In the genomic region with DNA sequence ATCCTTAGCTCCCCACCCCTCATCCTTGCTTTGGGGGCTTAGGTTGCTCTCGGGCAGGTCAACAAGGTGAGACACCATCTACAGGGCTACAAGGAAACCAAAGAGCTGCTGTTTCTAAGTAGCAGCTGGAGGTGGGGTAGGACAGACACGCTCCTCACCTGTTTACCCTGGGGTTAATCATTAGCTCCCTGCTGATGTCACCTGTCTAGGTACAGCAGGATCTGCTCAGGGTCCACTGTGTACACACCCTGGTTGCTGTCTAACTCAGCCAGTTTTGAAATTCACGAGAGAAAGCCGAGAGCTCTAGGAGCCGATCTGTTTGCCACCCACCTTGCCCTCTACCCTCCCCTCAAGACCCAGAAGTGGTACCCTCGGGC, we compare ENCODE assay signal across 15 mouse cellular contexts. TPM values are rescaled to one million over a fixed set of nuclear protein-coding genes. Genes with fewer than 3 reads are reported as not detected.
A peak's percentile ranks its signal among the peaks of the same experiment; 100 is the strongest.
DNase-seq lines count a peak whose midpoint lies in the region; ATAC-seq lines count a peak whose summit lies in the region.
"Had no signal": no experiment of that assay in that cellular context is flagged by ENCODE, and none has a peak within 500 bp of the region (broad histone marks: within the 10 kb centered on the region; RNA-seq: fewer than 3 reads in every experiment).

No protein-coding gene starts in this region.

- H3K27ac ChIP-seq in midbrain, embryonic 11.5 days (ENCODE audit: low read depth, low read length) = no peak overlapping the region
- H3K27ac ChIP-seq in midbrain, embryonic 16.5 days (ENCODE audit: low read length) = no peak overlapping the region
- no peak overlapping the region for H3K27ac ChIP-seq in kidney, embryonic 14.5 days (ENCODE audit: low read depth, low read length)
- peak overlapping the region; percentile 62 for H3K27ac ChIP-seq in liver, embryonic 13.5 days
- H3K27ac ChIP-seq: heart, adult 2 months; midbrain, embryonic 13.5 days had no signal

- no peaks in the 10 kb centered on the region for H3K27me3 ChIP-seq in midbrain, embryonic 11.5 days (ENCODE audit: control insufficient read depth, insufficient read depth, low read length)
- no peaks in the 10 kb centered on the region for H3K27me3 ChIP-seq in midbrain, embryonic 16.5 days (ENCODE audit: control insufficient read depth, insufficient read depth, low read depth, low read length)
- no peaks in the 10 kb centered on the region for H3K27me3 ChIP-seq in kidney, embryonic 14.5 days (ENCODE audit: control insufficient read depth, insufficient read depth, low read length)
- no peaks in the 10 kb centered on the region for H3K27me3 ChIP-seq in liver, embryonic 13.5 days
- H3K27me3 ChIP-seq: midbrain, embryonic 13.5 days had no signal

- H3K36me3 ChIP-seq in midbrain, embryonic 11.5 days (ENCODE audit: control insufficient read depth, insufficient read depth, low read length) = no peaks in the 10 kb centered on the region
- no peaks in the 10 kb centered on the region for H3K36me3 ChIP-seq in midbrain, embryonic 16.5 days (ENCODE audit: control insufficient read depth, insufficient read depth, low read length)
- no peaks in the 10 kb centered on the region for H3K36me3 ChIP-seq in kidney, embryonic 14.5 days (ENCODE audit: control insufficient read depth, insufficient read depth, low read length)
- no peaks in the 10 kb centered on the region for H3K36me3 ChIP-seq in liver, embryonic 13.5 days
- H3K36me3 ChIP-seq: midbrain, embryonic 13.5 days had no signal

- peak; percentile 59 for DNase-seq in midbrain, embryonic 11.5 days (ENCODE audit: low spot score, missing footprints)
- DNase-seq in liver, embryonic 13.5 days = no peak
- no peak for DNase-seq in layer of hippocampus, postnatal 36 days
- DNase-seq in cerebellum, adult 8-10 months = no peak
- DNase-seq in adrenal gland, postnatal 14 days = no peak
- DNase-seq: cerebellum, adult 18-20 months; heart, adult 2 months; heart, postnatal 14 days; lung, postnatal 36 days; thymus, adult 18-20 months had no signal

- H3K9ac ChIP-seq in midbrain, embryonic 11.5 days (ENCODE audit: low read length) = no peak overlapping the region
- H3K9ac ChIP-seq in midbrain, embryonic 16.5 days (ENCODE audit: low read depth, low read length) = no peak overlapping the region
- no peak overlapping the region for H3K9ac ChIP-seq in kidney, embryonic 14.5 days (ENCODE audit: low read depth, low read length)
- H3K9ac ChIP-seq in liver, embryonic 13.5 days = no peak overlapping the region
- H3K9ac ChIP-seq: midbrain, embryonic 13.5 days had no signal

- H3K4me1 ChIP-seq in midbrain, embryonic 11.5 days (ENCODE audit: control insufficient read depth, insufficient read depth, low read length) = no peaks in the 10 kb centered on the region
- no peaks in the 10 kb centered on the region for H3K4me1 ChIP-seq in midbrain, embryonic 16.5 days (ENCODE audit: control insufficient read depth, insufficient read depth, low read length)
- H3K4me1 ChIP-seq in kidney, embryonic 14.5 days (ENCODE audit: control insufficient read depth, insufficient read depth, low read length) = no peaks in the 10 kb centered on the region
- peaks cover 8% of the 10 kb centered on the region; the same call in 1 of the 2 replicates for H3K4me1 ChIP-seq in liver, embryonic 13.5 days (replicated peaks)
- H3K4me1 ChIP-seq: midbrain, embryonic 13.5 days had no signal

- H3K9me3 ChIP-seq in midbrain, embryonic 11.5 days (ENCODE audit: control insufficient read depth, low read length) = no peaks in the 10 kb centered on the region
- H3K9me3 ChIP-seq in midbrain, embryonic 16.5 days (replicated peaks; ENCODE audit: control insufficient read depth, low read length, poor library complexity, severe bottlenecking) = peaks cover 8% of the 10 kb centered on the region; the same call in 1 of the 2 replicates
- no peaks in the 10 kb centered on the region for H3K9me3 ChIP-seq in kidney, embryonic 14.5 days (ENCODE audit: control insufficient read depth, low read length)
- H3K9me3 ChIP-seq in liver, embryonic 13.5 days (replicated peaks) = no peaks in the 10 kb centered on the region
- H3K9me3 ChIP-seq: midbrain, embryonic 13.5 days had no signal

- H3K4me2 ChIP-seq in midbrain, embryonic 11.5 days = no peak overlapping the region
- no peak overlapping the region for H3K4me2 ChIP-seq in midbrain, embryonic 16.5 days (ENCODE audit: low read length)
- no peak overlapping the region for H3K4me2 ChIP-seq in kidney, embryonic 14.5 days (replicated peaks; ENCODE audit: low read depth, low read length)
- H3K4me2 ChIP-seq in liver, embryonic 13.5 days = no peak overlapping the region
- H3K4me2 ChIP-seq: midbrain, embryonic 13.5 days had no signal

- 86% methylated on average over 6 of the region's 6 CpGs for WGBS in midbrain, embryonic 11.5 days
- WGBS in midbrain, embryonic 16.5 days = 90% methylated on average over 6 of the region's 6 CpGs
- 80% methylated on average over 6 of the region's 6 CpGs for WGBS in kidney, embryonic 14.5 days
- 65% methylated on average over 6 of the region's 6 CpGs for WGBS in liver, embryonic 13.5 days (ENCODE audit: insufficient replicate concordance)

- no peak for ATAC-seq in midbrain, embryonic 11.5 days (ENCODE audit: low FRiP score)
- ATAC-seq in midbrain, embryonic 16.5 days = no peak
- ATAC-seq in kidney, embryonic 14.5 days (ENCODE audit: low FRiP score, low TSS enrichment) = peak; percentile 55; the same call in 1 of the 2 replicates
- ATAC-seq in liver, embryonic 13.5 days (ENCODE audit: low read depth) = peak; percentile 93
- ATAC-seq: midbrain, embryonic 13.5 days had no signal

- H3K4me3 ChIP-seq in midbrain, embryonic 11.5 days (ENCODE audit: low read depth, low read length) = no peak overlapping the region
- H3K4me3 ChIP-seq in midbrain, embryonic 16.5 days (ENCODE audit: low read depth, low read length) = no peak overlapping the region
- no peak overlapping the region for H3K4me3 ChIP-seq in kidney, embryonic 14.5 days (ENCODE audit: low read length)
- no peak overlapping the region for H3K4me3 ChIP-seq in liver, embryonic 13.5 days (replicated peaks)
- H3K4me3 ChIP-seq: erythroblast, embryonic 14.5 days; heart, adult 2 months; midbrain, embryonic 13.5 days had no signal

RNA-seq across cellular contexts. Expression of gene Upb1, which starts 28.1 kb away (rescaled TPM):
- polyA plus RNA-seq in midbrain, embryonic 11.5 days (2014; fragmentation: Nextera tagmentation; extraction: Ambion mirVana) = not detected in 2 replicates
- 0.41 and 0.42 TPM in 2 replicates for polyA plus RNA-seq in midbrain, embryonic 16.5 days (2015; fragmentation: Nextera tagmentation; extraction: Ambion mirVana)
- 0.93 and 1.3 TPM in 2 replicates for polyA plus RNA-seq in kidney, embryonic 14.5 days (2014; fragmentation: Nextera tagmentation; extraction: Ambion mirVana)
- polyA plus RNA-seq in liver, embryonic 13.5 days (2015; fragmentation: Nextera tagmentation; extraction: Ambion mirVana) = 12.0 and 14.2 TPM in 2 replicates
- not detected for total RNA-seq in layer of hippocampus, postnatal 36 days (2021)
- 2.4 and 24.2 TPM in 2 replicates for total RNA-seq in adrenal gland, postnatal 14 days (2021)
- total RNA-seq: MEL had no signal
- polyA plus RNA-seq: erythroblast, embryonic 14.5 days; midbrain, embryonic 13.5 days had no signal

Comparison
In these comparisons a context has a peak if more than half of its experiments do, and no peak if none do; other contexts are left out.
1. ATAC-seq: peak in kidney, embryonic 14.5 days (single experiment) and liver, embryonic 13.5 days (single experiment); none in midbrain, embryonic 11.5 days (single experiment) and midbrain, embryonic 16.5 days (single experiment).